Mouse (Mus musculus) testis, adult 2 months (tissue): ENCODE results near the gene Mical2.

Experiments used
- CTCF ChIP-seq: fragments of 200-500 bp; IDR thresholded peaks from 2 replicates; pipeline ENCODE4 v1.5.1; 2012; ENCODE audit warnings: low read depth, mild to moderate bottlenecking, inconsistent platforms, low read length, moderate library complexity; ENCODE audit not compliant: control insufficient read depth, insufficient read depth, insufficient replicate concordance
- POLR2A ChIP-seq: fragments of 200-500 bp; IDR thresholded peaks from 2 replicates; pipeline ENCODE4 v1.6.1; 2012; ENCODE audit warnings: low read depth, mild to moderate bottlenecking, inconsistent platforms, low read length, moderate library complexity; ENCODE audit not compliant: control insufficient read depth

GRCm38 (mm10) chr7:112225615-112226262 lies at the start of gene Mical2:
- TF ChIP-seq POLR2A (peak; percentile 59; the same call in 1 of the 2 replicates), CTCF (no peak)
